Mouse (Mus musculus) effector memory CD4-positive, alpha-beta T cell, adult 7 months (primary cell): ENCODE results near the gene Spock2. TPM values are rescaled to one million over a fixed set of nuclear protein-coding genes. Genes with fewer than 3 reads are reported as not detected.

Source experiments
- polyA plus RNA-seq: library from polyadenylated mRNA; unstranded; fragments of 100-300 nt; shearing (Covaris generic); gene quantifications from one replicate; pipeline ENCODE4 v1.2.1, GENCODE M21; 2017

Gene Spock2
- polyA plus RNA-seq = 1.6 TPM

DNA sequence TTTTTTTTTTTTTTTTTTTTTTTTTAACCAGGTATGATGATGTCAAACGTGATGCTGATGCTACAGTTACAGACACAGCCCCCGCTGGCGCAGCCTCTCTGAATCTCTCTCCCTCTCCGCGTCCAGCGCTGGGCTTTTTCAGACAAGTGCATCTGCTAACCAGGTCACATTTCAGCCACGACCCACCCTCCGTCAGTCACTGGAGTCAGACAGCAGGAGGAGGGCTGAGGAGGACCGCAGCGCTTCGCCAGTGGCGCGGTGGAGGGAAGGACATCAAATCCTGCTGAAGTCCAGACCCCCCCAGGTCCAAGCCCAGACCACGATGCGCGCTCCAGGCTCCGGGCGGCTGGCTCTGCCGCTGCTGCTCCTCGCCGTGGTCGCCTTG is at the start of gene Spock2:
Gene Spock2 (plus strand): TSS at position 74 of the 385 bp plus-strand sequence.

Other genes with a start within 250 kb of the Spock2 start
- gene Dnajb12, start 226.7 kb upstream of the Spock2 start, polyA plus RNA-seq = 23.1 TPM
- gene Ddit4, start 154.4 kb upstream of the Spock2 start, polyA plus RNA-seq = 13.4 TPM
- 30.2 TPM for gene Ascc1, start 103.4 kb upstream of the Spock2 start, polyA plus RNA-seq
- gene Anapc16, start 103.1 kb upstream of the Spock2 start, polyA plus RNA-seq = 53.5 TPM
- gene Chst3, start 113.0 kb downstream of the Spock2 start, polyA plus RNA-seq = 0.10 TPM
- gene Psap, start 171.4 kb downstream of the Spock2 start, polyA plus RNA-seq = 261 TPM
- gene Vsir, start 240.6 kb downstream of the Spock2 start, polyA plus RNA-seq = 215 TPM